Mouse (Mus musculus): ENCODE data around the gene Aurkaip1.

Aurkaip1 gene

GRCm38 (mm10) chr4:155829866-155830265 is 1.2 kb upstream of the Aurkaip1 start:
- no peak for DNase-seq (ENCODE audit: low read depth, low spot score)

GRCm38 (mm10) chr4:155830596-155830995 is 476 bp upstream of the Aurkaip1 start:
- DNase-seq (ENCODE audit: low read depth, low spot score): no peak

- no peak for DNase-seq (ENCODE audit: low read depth, low spot score)
These were observed 759 bp downstream of the Aurkaip1 start for GRCm38 (mm10) chr4:155831831-155832230.

- DNase-seq (ENCODE audit: low read depth, low spot score): no peak
These were observed 1.2 kb downstream of the Aurkaip1 start for GRCm38 (mm10) chr4:155832321-155832720.

GRCm38 (mm10) chr4:155833234-155833633 is 2.2 kb downstream of the Aurkaip1 start:
- DNase-seq (ENCODE audit: low read depth, low spot score): no peak

GRCm38 (mm10) chr4:155833836-155834235 is 2.8 kb downstream of the Aurkaip1 start:
- DNase-seq (ENCODE audit: low read depth, low spot score): no peak

- no peak for DNase-seq (ENCODE audit: low read depth, low spot score)
These were observed 6.4 kb downstream of the Aurkaip1 start for GRCm38 (mm10) chr4:155837404-155838010.

GRCm38 (mm10) chr4:155838187-155839153 is 7.4 kb downstream of the Aurkaip1 start:
- no peak for DNase-seq (ENCODE audit: low read depth, low spot score)

- DNase-seq (ENCODE audit: low read depth, low spot score): no peak
These were observed 8.4 kb downstream of the Aurkaip1 start, which contains the start of gene Mxra8 for GRCm38 (mm10) chr4:155839483-155839910. Gene Mxra8 (plus strand): TSS chr4:155839680.

- no peak for DNase-seq (ENCODE audit: low read depth, low spot score)
These were observed 9.3 kb downstream of the Aurkaip1 start for GRCm38 (mm10) chr4:155840076-155841002.

- DNase-seq (ENCODE audit: low read depth, low spot score): no peak
These were observed 10.0 kb downstream of the Aurkaip1 start for GRCm38 (mm10) chr4:155841003-155841454.

GRCm38 (mm10) chr4:155841651-155842270 is 10.7 kb downstream of the Aurkaip1 start:
- DNase-seq (ENCODE audit: low read depth, low spot score): no peak

- DNase-seq (ENCODE audit: low read depth, low spot score): no peak
These were observed 12.2 kb downstream of the Aurkaip1 start for GRCm38 (mm10) chr4:155843231-155843630.

- DNase-seq (ENCODE audit: low read depth, low spot score): peak; percentile 84
These were observed 16.0 kb downstream of the Aurkaip1 start, which contains the start of gene Dvl1 for GRCm38 (mm10) chr4:155846871-155847578. Gene Dvl1 (plus strand): TSS chr4:155847402.

- no peak for DNase-seq (ENCODE audit: low read depth, low spot score)
These were observed 16.7 kb downstream of the Aurkaip1 start for GRCm38 (mm10) chr4:155847591-155848352.

GRCm38 (mm10) chr4:155848434-155849095 is 17.5 kb downstream of the Aurkaip1 start:
- DNase-seq (ENCODE audit: low read depth, low spot score): no peak

GRCm38 (mm10) chr4:155849391-155849790 is 18.3 kb downstream of the Aurkaip1 start:
- DNase-seq (ENCODE audit: low read depth, low spot score): no peak

- no peak for DNase-seq (ENCODE audit: low read depth, low spot score)
These were observed 18.9 kb downstream of the Aurkaip1 start for GRCm38 (mm10) chr4:155849792-155850451.
